Mouse (Mus musculus) thymus, adult 2 months (tissue): ENCODE results near the gene AC153137.1. TPM values are rescaled to one million over a fixed set of nuclear protein-coding genes. Genes with fewer than 3 reads are reported as not detected.

Experiments
- DNase-seq: peaks from one replicate; pipeline ENCODE4 v3.0.0; 2021
- H3K27ac ChIP-seq: fragments of 200-500 bp; 2 replicates; pipeline ENCODE4 v1.5.1; 2012; ENCODE audit warnings: low read length, control low read depth; ENCODE audit not compliant: control insufficient read depth, insufficient read depth
- H3K27me3 ChIP-seq: fragments of 200-500 bp; 2 replicates; pipeline ENCODE4 v1.6.1; 2012; ENCODE audit warnings: mild to moderate bottlenecking, low read length, moderate library complexity, mixed read lengths; ENCODE audit not compliant: control insufficient read depth, insufficient read depth
- H3K36me3 ChIP-seq: fragments of 200-500 bp; 2 replicates; pipeline ENCODE4 v1.6.1; 2012; ENCODE audit warnings: mild to moderate bottlenecking, low read length, moderate library complexity; ENCODE audit not compliant: control insufficient read depth, insufficient read depth
- H3K4me1 ChIP-seq: fragments of 200-500 bp; replicated peaks from 2 replicates; pipeline ENCODE4 v1.6.1; 2012; ENCODE audit warnings: low read length; ENCODE audit not compliant: control insufficient read depth, insufficient read depth
- H3K4me3 ChIP-seq: fragments of 200-500 bp; 2 replicates; pipeline ENCODE4 v1.5.1; 2012; ENCODE audit warnings: mild to moderate bottlenecking, low read length, control low read depth, moderate library complexity; ENCODE audit not compliant: control insufficient read depth, insufficient read depth
- CTCF ChIP-seq: fragments of 200-500 bp; IDR thresholded peaks from 2 replicates; pipeline ENCODE4 v1.5.1; 2012; ENCODE audit warnings: mild to moderate bottlenecking, control low read depth, low read length, moderate library complexity, borderline replicate concordance; ENCODE audit not compliant: control insufficient read depth, poor library complexity, insufficient read depth; ENCODE audit errors: extremely low read depth
- POLR2A ChIP-seq: fragments of 200-500 bp; IDR thresholded peaks from 2 replicates; pipeline ENCODE4 v1.6.1; 2012; ENCODE audit warnings: mild to moderate bottlenecking, low read length, control low read depth, moderate library complexity; ENCODE audit not compliant: control insufficient read depth, poor library complexity, insufficient read depth; ENCODE audit errors: extremely low read depth
- WGBS: fragments of 180-500 bp; shearing (Covaris S2); methylation state at CpG from one replicate; pipeline ENCODE4 v1.1.7; 2018; 5-methylcytosine and 5-hydroxymethylcytosine counted together
- polyA plus RNA-seq: library from polyadenylated mRNA; depleted of rRNA; stranded (reverse); fragments of >200 nt; gene quantifications from 2 replicates; pipeline ENCODE4 v1.2.3, GENCODE M21; 2012; rRNA removed

Gene AC153137.1
- polyA plus RNA-seq, 1 experiment = not detected

- WGBS = 89% methylated on average over 7 of the region's 7 CpGs
- H3K36me3 ChIP-seq = 0 out of 2 replicates have a peak, but pooled peaks cover 2% of the 10 kb centered on the region
- no peaks in the 10 kb centered on the region for H3K4me1 ChIP-seq
- TF ChIP-seq CTCF (no peak), POLR2A (no peak)
- no peak for DNase-seq
- H3K27ac ChIP-seq = no peak overlapping the region
- no peak overlapping the region for H3K4me3 ChIP-seq
- no peaks in the 10 kb centered on the region for H3K27me3 ChIP-seq
Observed at GRCm38 (mm10) chr1:30938392-30938791, 39.4 kb downstream of the AC153137.1 start.

DNA sequence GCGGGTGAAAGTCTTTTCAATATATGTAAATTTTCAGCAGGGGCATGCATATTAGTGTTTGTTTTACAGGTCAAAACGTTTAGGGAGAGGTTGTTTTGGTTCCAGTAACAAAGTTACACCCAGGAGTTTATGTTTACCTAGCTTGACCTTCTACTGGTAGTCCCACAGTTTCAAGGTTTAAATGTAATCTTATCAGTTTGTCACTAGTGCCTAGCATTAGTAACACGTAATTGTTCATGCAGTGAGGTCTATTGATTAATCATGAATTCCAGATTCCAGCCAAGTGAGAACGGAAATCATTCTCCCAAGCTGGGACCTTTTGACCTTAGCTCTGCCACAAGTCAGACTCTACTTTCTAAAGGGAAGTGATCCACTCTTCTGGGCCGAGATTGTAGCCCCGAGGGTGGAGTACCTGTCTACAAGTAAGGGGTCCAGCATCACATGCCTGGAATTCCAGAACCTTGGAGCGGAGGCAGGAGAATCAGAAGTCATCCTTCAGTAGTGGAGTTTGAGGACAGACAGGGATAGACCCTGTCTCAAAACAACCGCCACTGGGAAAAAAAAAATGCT lies 40.3 kb downstream of the AC153137.1 start:
- Histone ChIP-seq H3K4me1 (no peaks in the 10 kb centered on the region), H3K27ac (no peak overlapping the region), H3K27me3 (no peaks in the 10 kb centered on the region), H3K4me3 (no peak overlapping the region), H3K36me3 (no peaks in the 10 kb centered on the region)
- no peak for DNase-seq
- WGBS = 79% methylated on average over 8 of the region's 8 CpGs
- TF ChIP-seq POLR2A (no peak), CTCF (no peak)

GRCm38 (mm10) chr1:30936488-30936887 lies 41.3 kb downstream of the AC153137.1 start:
- Histone ChIP-seq H3K4me1 (no peaks in the 10 kb centered on the region), H3K36me3 (no peaks in the 10 kb centered on the region), H3K4me3 (no peak overlapping the region), H3K27ac (no peak overlapping the region), H3K27me3 (no peaks in the 10 kb centered on the region)
- TF ChIP-seq POLR2A = no peak
- TF ChIP-seq CTCF = no peak
- WGBS = 90% methylated on average over 2 of the region's 2 CpGs
- no peak for DNase-seq

DNA sequence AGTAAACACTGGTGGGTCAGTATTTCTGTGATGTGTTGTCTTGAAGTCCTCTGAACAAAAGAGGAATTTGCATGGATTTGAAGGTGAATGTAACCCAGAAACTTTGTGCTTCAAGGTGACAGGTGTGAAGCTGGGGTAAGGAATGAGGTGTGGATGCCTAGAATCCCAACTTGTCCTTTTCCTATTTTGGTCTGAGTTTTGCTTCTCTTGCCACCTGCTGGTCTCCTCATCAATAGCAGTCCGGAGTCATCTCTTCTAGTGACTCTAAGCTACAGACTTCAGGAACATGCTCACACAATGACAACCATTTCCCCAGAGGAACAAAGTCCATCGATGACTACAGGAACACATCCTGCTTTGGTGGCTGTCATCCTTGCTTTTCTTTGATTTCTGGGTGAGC lies 46.9 kb downstream of the AC153137.1 start:
- Histone ChIP-seq H3K4me3 (no peak overlapping the region), H3K36me3 (no peaks in the 10 kb centered on the region), H3K27ac (no peak overlapping the region), H3K27me3 (no peaks in the 10 kb centered on the region), H3K4me1 (no peaks in the 10 kb centered on the region)
- WGBS = 64% methylated on average over 2 of the region's 2 CpGs
- no peak for TF ChIP-seq CTCF
- no peak for TF ChIP-seq POLR2A
- DNase-seq = no peak

- Histone ChIP-seq H3K4me3 (no peak overlapping the region), H3K36me3 (no peaks in the 10 kb centered on the region), H3K27me3 (no peaks in the 10 kb centered on the region), H3K4me1 (no peaks in the 10 kb centered on the region), H3K27ac (no peak overlapping the region)
- 91% methylated on average over 2 of the region's 2 CpGs for WGBS
- DNase-seq = no peak
- TF ChIP-seq POLR2A (no peak), CTCF (no peak)
Observed at GRCm38 (mm10) chr1:30930194-30930593, 47.6 kb downstream of the AC153137.1 start.

Other genes with a start within 250 kb of the AC153137.1 start
- gene Phf3, start 104.0 kb downstream of the AC153137.1 start, polyA plus RNA-seq = 52.7 and 103 TPM in 2 replicates
- gene Lgsn, start 198.4 kb upstream of the AC153137.1 start, polyA plus RNA-seq = not detected in 2 replicates
- gene 4931428L18Rik, start 244.7 kb upstream of the AC153137.1 start, polyA plus RNA-seq = not detected in 2 replicates
- gene Pih1d3, start 244.9 kb upstream of the AC153137.1 start, polyA plus RNA-seq = not detected in 2 replicates